Mouse (Mus musculus): ENCODE measurements around the gene Ptcra. TPM values are rescaled to one million over a fixed set of nuclear protein-coding genes. Genes with fewer than 3 reads are reported as not detected.
A peak's percentile ranks its signal among the peaks of the same experiment; 100 is the strongest.

The Ptcra gene
- total RNA-seq, 2 experiments from 2014 or later: not detected

DNA sequence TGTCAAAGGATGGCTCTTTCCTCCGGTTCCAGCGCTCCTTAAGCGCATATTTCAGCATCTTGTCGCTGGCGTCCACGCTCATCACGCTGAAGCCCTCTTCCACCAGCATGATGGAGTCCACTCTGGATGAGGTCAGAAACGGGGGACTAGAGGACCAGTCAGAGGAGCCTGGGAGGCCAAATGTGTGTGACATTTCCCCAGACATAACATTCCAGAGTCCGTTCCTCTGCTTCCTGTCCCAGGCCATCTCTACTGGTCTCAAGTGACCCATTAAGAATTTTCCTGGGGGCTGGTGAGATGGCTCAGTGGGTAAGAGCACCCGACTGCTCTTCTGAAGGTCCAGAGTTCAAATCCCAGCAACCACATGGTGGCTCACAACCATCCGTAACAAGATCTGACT, 36.2 kb downstream of the Ptcra start:
- DNase-seq (ENCODE audit: extremely low spot score in 1 of 2, low spot score in 1 of 2): no peak

DNA sequence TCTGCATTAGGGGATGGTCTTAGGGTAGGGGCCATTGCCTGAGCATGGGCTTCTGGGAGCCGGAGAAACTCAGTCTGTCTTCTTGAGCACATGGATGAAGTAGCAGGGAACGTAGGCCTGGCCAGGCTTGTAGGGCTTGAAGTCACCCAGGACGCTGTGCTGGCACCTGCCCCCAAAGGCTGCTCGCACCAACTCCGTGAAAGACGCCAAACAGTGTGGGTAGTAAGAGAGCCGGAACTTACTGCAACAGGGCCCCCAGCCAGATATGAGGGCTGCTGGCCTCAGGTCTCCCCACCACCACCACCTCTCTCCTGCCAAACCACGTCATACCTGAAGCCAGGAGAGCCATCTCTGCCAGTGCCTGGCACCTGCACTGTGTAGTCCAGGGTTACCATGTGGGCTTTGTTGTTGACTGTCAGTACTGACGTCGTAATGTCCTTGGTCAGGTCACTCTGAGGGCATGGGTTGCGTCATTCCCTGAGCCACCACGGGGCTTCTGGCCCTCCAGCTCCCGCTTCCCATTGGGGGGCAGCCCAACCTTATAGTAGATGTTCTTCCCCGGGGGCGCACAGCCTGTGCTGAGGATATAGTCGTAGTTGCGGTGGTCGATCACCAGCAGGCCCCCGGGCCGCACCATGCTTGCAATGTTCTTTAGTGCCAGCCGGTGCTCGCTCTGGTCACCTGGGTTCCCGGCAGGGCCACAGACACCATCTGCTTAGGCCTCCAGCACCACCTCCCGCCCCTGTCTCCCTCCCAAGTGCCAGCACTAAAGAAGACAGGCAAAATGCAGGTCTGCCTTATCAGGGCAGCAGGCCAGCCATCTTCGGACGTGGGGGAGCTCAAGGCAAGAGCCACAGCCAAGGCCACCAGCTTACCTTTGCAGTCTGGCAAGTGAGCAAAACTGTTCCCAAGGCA, 37.5 kb downstream of the Ptcra start:
- DNase-seq (ENCODE audit: extremely low spot score in 1 of 2, low spot score in 1 of 2): no peak

DNA sequence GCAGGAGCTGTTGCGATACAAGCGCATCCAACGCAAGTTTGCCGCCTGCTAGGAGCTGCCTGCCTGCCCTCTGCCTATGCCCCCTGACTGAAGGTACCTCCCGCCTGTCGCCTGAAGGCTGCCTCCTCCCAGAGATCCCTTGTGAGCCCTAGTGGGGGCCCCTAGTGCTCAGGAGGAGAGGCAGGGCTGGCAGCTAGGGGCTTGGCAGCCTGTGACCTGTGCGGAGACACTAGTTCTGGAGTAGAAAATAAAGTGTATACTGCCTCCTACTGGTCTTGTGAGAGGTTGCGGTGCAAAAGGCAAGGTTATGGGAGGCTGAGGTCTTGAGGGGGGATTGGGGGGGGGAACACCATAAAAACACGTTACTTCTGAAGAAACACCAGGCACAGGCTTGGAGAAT, 38.2 kb downstream of the Ptcra start:
- no peak for DNase-seq (ENCODE audit: extremely low spot score in 1 of 2, low spot score in 1 of 2)

DNA sequence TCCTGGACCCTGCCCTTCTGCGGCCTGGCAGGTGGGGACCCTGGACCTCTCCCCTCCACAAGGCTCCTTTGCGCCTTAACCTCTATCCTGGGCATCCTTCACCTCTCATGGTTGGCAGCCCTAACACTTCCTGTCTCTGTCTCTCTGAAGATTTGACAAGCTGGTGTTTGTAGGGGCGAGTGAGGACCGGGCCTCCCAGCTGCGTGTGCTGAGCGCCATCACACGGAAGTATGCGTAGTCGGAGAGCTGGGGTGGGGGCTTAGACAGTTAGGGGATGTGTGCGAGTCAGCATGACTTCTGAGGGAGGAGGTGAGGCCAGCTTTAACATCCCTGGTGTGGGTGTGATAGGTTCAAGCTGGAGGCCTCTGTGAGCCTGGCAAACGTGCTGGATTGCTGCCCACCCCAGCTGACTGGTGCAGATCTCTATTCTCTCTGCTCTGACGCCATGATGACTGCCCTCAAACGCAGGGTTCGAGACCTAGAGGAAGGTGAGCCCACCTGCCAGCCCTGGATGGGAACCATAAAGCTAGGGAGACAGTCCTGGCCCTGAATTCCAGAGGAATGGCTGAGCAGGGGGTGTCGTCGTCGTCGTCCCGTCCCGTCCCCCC, 38.9 kb downstream of the Ptcra start:
- no peak for DNase-seq (ENCODE audit: extremely low spot score in 1 of 2, low spot score in 1 of 2)

DNA sequence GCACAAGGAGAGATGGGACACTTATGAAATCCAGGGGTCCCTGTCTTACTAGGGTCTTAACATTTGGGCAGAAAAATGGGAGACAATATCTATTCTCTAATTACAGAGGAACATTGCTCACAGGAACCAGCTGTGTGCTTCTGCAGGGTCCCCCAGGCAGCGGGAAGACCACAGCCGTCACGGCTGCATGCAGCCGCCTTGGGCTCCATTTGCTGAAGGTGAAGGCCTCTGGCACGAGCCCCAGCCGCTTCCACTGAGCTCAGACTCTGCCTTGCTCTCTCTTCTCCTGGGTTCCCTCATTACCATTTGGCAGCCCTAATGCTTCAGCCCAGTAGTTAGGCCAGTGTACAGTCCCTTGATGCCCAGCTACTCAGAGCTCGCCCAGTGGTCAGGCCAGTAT, 42.4 kb downstream of the Ptcra start:
- no peak for DNase-seq (ENCODE audit: extremely low spot score in 1 of 2, low spot score in 1 of 2)

DNA sequence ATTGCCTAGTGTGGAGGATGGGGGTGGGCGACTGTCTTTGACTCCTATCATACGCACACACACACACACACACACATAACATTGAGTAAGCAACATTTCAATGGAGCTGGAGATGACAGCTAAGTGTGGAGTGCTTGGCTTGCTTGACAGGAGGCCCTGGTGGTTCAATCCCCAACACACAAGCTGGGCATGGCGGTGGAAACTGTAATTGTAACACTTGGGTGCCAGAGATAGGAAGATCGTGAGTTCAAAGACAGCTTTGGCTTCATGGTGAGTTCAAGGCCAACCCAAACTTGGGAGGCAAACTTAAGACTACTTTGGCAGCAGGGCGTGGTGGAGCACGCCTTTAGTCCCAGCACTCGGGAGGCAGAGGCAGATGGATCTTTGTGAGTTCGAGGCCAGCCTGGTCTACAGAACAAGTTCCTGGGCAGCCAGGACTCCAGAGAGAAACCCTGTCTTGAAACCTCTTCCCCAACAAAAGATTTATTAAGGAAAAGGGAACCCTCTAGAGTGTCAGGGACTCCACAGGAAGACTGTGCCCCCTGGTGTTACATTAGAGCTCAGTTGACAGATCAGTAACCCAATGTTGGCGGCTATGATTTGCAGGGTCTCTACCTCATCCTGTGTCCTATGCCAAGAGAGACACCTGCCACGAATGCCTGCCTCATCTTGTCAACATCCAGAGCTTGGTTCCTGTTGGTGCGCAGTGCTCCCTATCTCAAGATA, 48.6 kb downstream of the Ptcra start:
- DNase-seq (ENCODE audit: extremely low spot score in 1 of 2, low spot score in 1 of 2): no peak

DNA sequence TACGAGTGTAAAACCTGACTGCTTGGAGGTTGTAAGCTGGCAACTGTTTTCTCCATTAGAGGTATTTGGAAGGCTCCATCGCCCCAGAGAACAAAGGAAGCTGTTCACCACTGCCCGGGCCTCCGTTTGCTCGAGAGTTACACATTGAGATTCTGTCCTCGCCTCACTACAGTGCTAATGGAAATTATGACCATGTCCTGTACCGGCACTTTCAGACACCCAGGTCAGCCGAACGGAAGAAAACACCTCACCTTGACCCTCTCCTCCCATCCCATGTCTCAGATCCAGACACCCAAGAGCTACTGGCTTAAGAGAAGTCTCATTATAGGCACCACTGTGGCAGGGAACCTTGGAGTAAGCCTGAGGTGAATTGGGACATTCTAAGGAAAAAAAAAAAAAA, 49.7 kb downstream of the Ptcra start:
- DNase-seq (ENCODE audit: extremely low spot score in 1 of 2, low spot score in 1 of 2): no peak

DNA sequence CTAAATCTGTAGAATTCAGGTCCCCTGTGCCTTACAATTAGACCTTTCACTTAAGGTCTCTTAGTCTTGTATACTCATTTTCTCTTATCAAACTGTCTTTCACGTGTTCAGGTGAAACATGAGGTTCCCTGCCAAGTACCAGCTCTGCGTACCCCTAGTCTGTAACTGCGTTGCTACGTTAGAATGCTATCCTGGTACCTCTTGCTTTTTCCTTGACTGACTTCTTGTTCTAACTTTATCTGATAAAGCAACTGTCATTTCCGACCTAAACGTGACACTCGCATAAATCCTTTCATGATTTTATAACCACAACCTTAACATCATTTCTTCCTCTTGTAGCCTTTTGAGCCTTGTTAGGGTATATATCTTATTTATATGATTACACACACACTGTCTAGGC, 51.1 kb downstream of the Ptcra start:
- DNase-seq (ENCODE audit: extremely low spot score in 1 of 2, low spot score in 1 of 2): no peak

DNA sequence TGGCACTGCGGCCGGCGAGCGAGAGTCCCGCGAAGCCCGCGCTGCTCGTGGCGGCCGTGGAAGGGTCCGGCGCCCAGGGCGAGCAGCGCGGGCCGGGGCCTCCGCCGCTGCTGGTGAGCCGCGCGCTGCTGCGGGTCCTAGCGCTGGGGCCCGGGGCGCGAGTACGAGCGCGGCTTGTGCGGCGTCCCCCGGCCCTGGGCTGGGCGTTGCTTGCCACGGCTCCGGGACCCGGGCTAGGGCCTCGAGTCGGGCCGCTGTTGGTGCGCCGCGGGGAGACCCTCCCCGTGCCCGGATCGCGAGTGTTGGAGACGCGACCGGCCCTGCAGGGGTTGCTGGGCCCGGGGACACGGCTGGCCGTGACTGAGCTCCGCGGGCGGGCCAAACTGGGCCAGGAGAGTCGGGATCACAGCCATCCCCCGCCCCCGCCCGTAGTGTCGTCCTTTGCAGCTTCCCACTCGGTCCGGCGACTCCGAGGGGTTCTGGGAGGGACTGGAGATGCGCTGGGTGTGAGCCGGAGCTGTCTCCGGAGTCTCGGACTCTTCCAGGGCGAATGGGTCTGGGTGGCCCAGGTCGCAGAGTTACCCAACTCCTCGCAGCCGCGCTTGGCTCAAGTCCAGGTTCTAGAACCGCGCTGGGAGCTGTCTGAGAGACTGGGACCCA, 51.8 kb downstream of the Ptcra start:
- peak in 1 of 2 experiments; percentile 41 for DNase-seq (ENCODE audit: extremely low spot score in 1 of 2, low spot score in 1 of 2)

DNA sequence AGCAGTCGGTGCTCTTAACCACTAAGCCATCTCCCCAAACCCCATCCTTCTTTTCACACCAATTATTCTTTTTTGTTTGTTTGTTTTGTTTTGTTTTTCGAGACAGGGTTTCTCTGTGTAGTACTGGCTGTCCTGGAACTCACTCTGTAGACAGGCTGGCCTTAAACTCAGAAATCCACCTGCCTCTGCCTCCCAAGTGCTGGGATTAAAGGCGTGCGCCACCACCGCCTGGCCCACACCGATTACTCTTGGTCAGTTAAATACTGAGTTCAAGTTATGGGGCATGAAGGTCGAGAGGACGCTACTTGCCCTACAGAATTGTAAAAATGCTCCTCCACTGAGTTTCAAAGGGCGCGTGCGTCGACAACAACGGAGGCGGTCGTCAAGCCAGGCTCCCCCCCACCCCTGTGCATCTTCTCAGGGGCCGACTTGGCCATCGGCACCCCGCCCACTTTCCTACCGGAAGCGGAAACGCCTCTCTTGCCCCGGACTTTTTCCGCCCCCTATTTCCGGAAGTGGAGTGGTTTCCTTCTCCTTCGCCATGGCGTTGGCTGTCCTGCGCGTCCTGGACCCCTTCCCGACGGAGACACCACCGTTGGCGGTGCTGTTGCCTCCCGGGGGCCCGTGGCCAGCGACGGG, 52.4 kb downstream of the Ptcra start, which contains the start of gene Pex6:
Gene Pex6, plus strand, starts transcription at position 505 of the 639 bp plus-strand sequence.
- peak; percentile 82 to 86 for DNase-seq (ENCODE audit: extremely low spot score in 1 of 2, low spot score in 1 of 2)

DNA sequence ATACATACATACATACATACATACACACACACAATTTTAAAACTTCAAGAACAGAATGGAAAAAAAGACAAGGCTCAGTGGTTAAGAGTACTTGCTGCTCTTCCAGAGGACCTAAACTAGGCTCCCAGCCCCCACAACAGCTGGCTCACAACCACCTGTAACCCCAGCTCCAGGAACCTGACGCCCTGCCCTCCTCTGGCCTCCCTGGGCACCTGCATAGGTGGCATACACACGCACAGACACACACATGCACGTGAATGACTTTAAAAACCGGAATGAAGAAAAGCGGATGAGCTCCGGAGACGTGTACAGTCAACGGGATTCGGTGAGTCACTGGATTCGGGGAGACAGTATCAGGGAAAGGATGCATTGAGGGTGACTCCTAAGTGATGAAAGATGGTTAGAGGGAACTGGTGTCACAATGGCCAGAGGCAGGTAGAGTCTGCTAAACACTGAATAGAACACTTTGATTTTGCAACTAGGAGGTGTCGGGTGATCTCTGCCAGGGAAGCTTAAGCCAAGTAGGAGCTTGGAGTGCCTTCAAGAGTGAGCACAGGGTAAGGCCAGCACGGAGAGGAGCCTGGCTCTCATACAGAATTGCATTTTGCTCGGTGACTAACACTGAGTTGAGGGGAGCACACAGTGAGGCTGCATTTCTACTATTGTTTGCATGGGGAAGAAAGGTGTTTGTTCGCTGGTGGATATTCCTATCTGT, 57.0 kb downstream of the Ptcra start:
- DNase-seq (ENCODE audit: extremely low spot score in 1 of 2, low spot score in 1 of 2): no peak

Other genes starting within 250 kb of the Ptcra start
- 10 to 100 TPM; 51.1 to 57.4 TPM for gene Cul9, start 217.3 kb downstream of the Ptcra start, total RNA-seq (2021)
- gene Srf, start 207.5 kb downstream of the Ptcra start, total RNA-seq (2021): 10 to 100 TPM; 75.9 to 80.6 TPM
- gene Ptk7, start 134.2 kb downstream of the Ptcra start, total RNA-seq (2021): 1 to 10 TPM; 8.9 to 9.4 TPM
- gene Klc4, start 117.7 kb downstream of the Ptcra start, total RNA-seq (2021): 10 to 100 TPM; 16.8 to 17.0 TPM
- gene Mrpl2, start 117.5 kb downstream of the Ptcra start, total RNA-seq (2021): 10 to 100 TPM; 51.5 to 57.4 TPM
- 10 to 100 TPM; 19.7 to 20.9 TPM for gene Cul7, start 113.4 kb downstream of the Ptcra start, total RNA-seq (2021)
- gene Rrp36, start 89.4 kb downstream of the Ptcra start, total RNA-seq (2021): 10 to 100 TPM; 16.3 to 18.1 TPM
- gene Mea1, start 84.9 kb downstream of the Ptcra start, total RNA-seq (2021): 100 to 1,000 TPM in 1 of 2 experiments, 10 to 100 TPM in 1; 94.9 to 109 TPM
- gene Klhdc3, start 82.8 kb downstream of the Ptcra start, total RNA-seq (2021): 100 to 1,000 TPM; 180 to 197 TPM
- 10 to 100 TPM; 88.1 to 91.8 TPM for gene Ppp2r5d, start 58.6 kb downstream of the Ptcra start, total RNA-seq (2021)
- 10 to 100 TPM; 52.7 to 53.5 TPM for gene Pex6, start 52.2 kb downstream of the Ptcra start, total RNA-seq (2021)
- under 1 TPM in 1 of 2 experiments, not detected in 1; 0.68 TPM for gene Gnmt, start 34.5 kb downstream of the Ptcra start, total RNA-seq (2021)
- gene Cnpy3, start 11.5 kb downstream of the Ptcra start, total RNA-seq (2021): 10 to 100 TPM; 62.3 to 68.2 TPM
- 10 to 100 TPM in 1 of 2 experiments, 1 to 10 TPM in 1; 7.5 to 10.5 TPM for gene 2310039H08Rik, start 8.9 kb upstream of the Ptcra start, total RNA-seq (2021)
- gene Rpl7l1, start 19.0 kb upstream of the Ptcra start, total RNA-seq (2021): 10 to 100 TPM; 51.4 to 53.8 TPM
- gene Bicral, start 94.8 kb upstream of the Ptcra start, total RNA-seq (2021): 10 to 100 TPM; 47.5 to 60.3 TPM
- gene Tbcc, start 127.0 kb upstream of the Ptcra start, total RNA-seq (2021): 10 to 100 TPM; 34.6 to 36.7 TPM
- not detected for gene Prph2, start 146.7 kb upstream of the Ptcra start, total RNA-seq (2021)
- gene Ubr2, start 246.8 kb upstream of the Ptcra start, total RNA-seq (2021): 10 to 100 TPM; 51.5 to 59.1 TPM

Data from layer of hippocampus, postnatal 25 days (tissue).